Mouse (Mus musculus): ENCODE results near the gene Pigk. TPM values are rescaled to one million over a fixed set of nuclear protein-coding genes. Genes with fewer than 3 reads are reported as not detected.
"Not testable (repeated sequence)": the region's sequence is repeated elsewhere in the genome, so short reads cannot be mapped to it uniquely, and the experiment has no call there.

Gene Pigk
- total and polyA plus RNA-seq, 2 experiments from 2014 or later, result 38.2 to 57.8 TPM

DNA sequence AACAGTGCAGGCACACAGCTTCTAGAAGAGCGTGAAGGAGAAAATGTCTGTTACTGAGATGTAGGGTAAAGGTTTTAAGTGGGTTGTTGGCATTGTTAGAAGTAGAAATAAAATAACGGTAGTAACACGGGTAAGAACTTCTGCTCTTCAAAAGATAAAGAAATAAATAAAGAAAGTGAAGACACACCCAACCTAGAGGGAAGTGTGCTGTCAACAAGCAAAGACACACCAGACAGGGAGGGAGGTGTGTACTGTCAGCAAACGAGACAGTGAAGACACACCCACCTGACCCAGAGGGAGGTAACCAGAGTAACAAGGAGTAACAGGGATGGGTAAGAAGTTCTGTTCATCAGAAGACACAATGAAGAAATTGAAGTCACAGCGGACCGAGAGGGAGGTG is 39.2 kb upstream of the Pigk start:
- ATAC-seq (no peak), DNase-seq (ENCODE audit: low spot score) (no peak)
- WGBS, result 72% methylated on average over 6 of the region's 6 CpGs
- Histone ChIP-seq H3K36me3 (ENCODE audit: insufficient read depth, low read length) (no peaks in the 10 kb centered on the region), H3K9ac (replicated peaks; ENCODE audit: low read length) (no peak overlapping the region), H3K4me2 (ENCODE audit: low read depth, low read length) (no peak overlapping the region), H3K9me3 (ENCODE audit: low read length) (no peaks in the 10 kb centered on the region), H3K27ac (no peak overlapping the region), H3K4me1 (ENCODE audit: insufficient read depth, low read length) (no peaks in the 10 kb centered on the region), H3K4me3 (ENCODE audit: low read length) (no peak overlapping the region), H3K27me3 (ENCODE audit: insufficient read depth, low read length) (no peaks in the 10 kb centered on the region)
- TF ChIP-seq CTCF (IDR thresholded peaks at IDR 0.05; ENCODE audit: low read depth), result no peak

DNA sequence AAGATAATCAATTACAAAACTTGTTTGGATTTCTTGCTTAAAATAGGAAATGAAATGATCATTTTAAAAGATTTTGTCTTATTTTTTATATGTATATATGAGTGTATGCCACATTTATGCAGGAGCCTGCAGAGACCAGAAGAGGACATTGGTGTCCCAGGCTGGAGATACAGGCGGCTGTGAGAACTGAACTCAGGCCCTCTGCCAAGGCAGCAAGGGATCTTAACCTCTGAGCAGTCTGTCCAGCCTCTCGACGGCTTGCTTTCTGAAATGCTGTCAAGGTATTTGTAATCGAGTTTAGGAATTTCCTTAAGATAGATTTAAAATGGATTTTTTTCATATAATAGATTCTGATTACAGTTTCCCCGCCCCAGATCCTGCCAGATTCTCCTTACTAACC is 25.4 kb upstream of the Pigk start:
- H3K36me3 ChIP-seq (ENCODE audit: insufficient read depth, low read length), result no peaks in the 10 kb centered on the region
- no peak overlapping the region for H3K4me2 ChIP-seq (ENCODE audit: low read depth, low read length)
- ATAC-seq, result no peak
- H3K4me3 ChIP-seq (ENCODE audit: low read length), result no peak overlapping the region
- H3K27ac ChIP-seq, result no peak overlapping the region
- H3K27me3 ChIP-seq (ENCODE audit: insufficient read depth, low read length), result no peaks in the 10 kb centered on the region
- DNase-seq (ENCODE audit: low spot score), result no peak
- WGBS, result 80% methylated on average over 5 of the region's 5 CpGs
- no peaks in the 10 kb centered on the region for H3K9me3 ChIP-seq (ENCODE audit: low read length)
- no peak for TF ChIP-seq CTCF (IDR thresholded peaks at IDR 0.05; ENCODE audit: low read depth)
- no peaks in the 10 kb centered on the region for H3K4me1 ChIP-seq (ENCODE audit: insufficient read depth, low read length)
- no peak overlapping the region for H3K9ac ChIP-seq (replicated peaks; ENCODE audit: low read length)

DNA sequence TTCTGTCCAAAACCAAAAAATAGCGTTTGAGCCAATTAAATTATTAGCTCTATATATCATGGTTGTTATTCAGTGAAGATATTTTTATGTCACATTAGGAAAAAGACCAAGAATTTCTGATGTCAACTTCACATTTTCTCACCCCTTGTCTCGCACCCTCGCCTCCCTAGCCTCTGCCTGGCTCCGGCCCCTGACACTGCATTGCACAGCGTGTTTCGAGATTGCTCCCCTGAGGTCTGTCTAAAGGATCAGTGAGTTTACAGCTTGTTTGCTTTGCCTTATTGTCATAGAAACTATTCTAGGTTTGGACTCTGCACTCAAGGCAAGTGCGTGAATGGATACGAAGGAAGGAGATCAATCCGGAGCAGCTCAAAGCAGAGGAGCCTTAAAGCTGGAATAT is 24.8 kb upstream of the Pigk start:
- no peak for DNase-seq (ENCODE audit: low spot score)
- H3K9me3 ChIP-seq (ENCODE audit: low read length), result no peaks in the 10 kb centered on the region
- H3K4me1 ChIP-seq (ENCODE audit: insufficient read depth, low read length), result no peaks in the 10 kb centered on the region
- no peak overlapping the region for H3K27ac ChIP-seq
- no peak overlapping the region for H3K4me3 ChIP-seq (ENCODE audit: low read length)
- no peak overlapping the region for H3K9ac ChIP-seq (replicated peaks; ENCODE audit: low read length)
- no peak overlapping the region for H3K4me2 ChIP-seq (ENCODE audit: low read depth, low read length)
- ATAC-seq, result no peak
- H3K36me3 ChIP-seq (ENCODE audit: insufficient read depth, low read length), result no peaks in the 10 kb centered on the region
- WGBS, result 83% methylated on average over 9 of the region's 9 CpGs
- no peaks in the 10 kb centered on the region for H3K27me3 ChIP-seq (ENCODE audit: insufficient read depth, low read length)
- TF ChIP-seq CTCF (IDR thresholded peaks at IDR 0.05; ENCODE audit: low read depth), result no peak

DNA sequence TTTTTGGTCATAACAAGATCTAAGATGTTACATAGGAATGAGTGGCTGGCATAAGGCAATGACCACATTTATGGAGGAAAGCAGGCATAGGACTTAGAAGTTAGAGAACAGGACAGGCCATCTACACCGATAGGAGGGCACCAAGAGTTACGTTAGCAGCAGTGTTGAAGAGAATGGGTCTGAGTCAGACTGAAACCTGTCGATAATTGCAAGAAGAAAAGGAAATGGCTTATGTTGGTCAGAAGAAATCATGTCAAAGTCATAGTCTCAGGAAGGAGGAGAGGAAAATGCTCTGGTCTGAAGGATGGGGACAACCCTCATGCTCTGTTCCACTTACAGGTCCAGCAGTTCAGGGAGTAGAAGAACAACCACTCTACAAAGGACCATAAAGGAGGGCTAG is 18.9 kb upstream of the Pigk start:
- H3K27me3 ChIP-seq (ENCODE audit: insufficient read depth, low read length), result no peaks in the 10 kb centered on the region
- no peaks in the 10 kb centered on the region for H3K9me3 ChIP-seq (ENCODE audit: low read length)
- no peaks in the 10 kb centered on the region for H3K4me1 ChIP-seq (ENCODE audit: insufficient read depth, low read length)
- H3K27ac ChIP-seq, result no peak overlapping the region
- 94% methylated on average over 3 of the region's 3 CpGs for WGBS
- no peak overlapping the region for H3K9ac ChIP-seq (replicated peaks; ENCODE audit: low read length)
- no peaks in the 10 kb centered on the region for H3K36me3 ChIP-seq (ENCODE audit: insufficient read depth, low read length)
- H3K4me3 ChIP-seq (ENCODE audit: low read length), result no peak overlapping the region
- ATAC-seq, result no peak
- no peak for TF ChIP-seq CTCF (IDR thresholded peaks at IDR 0.05; ENCODE audit: low read depth)
- DNase-seq (ENCODE audit: low spot score), result no peak
- H3K4me2 ChIP-seq (ENCODE audit: low read depth, low read length), result no peak overlapping the region

DNA sequence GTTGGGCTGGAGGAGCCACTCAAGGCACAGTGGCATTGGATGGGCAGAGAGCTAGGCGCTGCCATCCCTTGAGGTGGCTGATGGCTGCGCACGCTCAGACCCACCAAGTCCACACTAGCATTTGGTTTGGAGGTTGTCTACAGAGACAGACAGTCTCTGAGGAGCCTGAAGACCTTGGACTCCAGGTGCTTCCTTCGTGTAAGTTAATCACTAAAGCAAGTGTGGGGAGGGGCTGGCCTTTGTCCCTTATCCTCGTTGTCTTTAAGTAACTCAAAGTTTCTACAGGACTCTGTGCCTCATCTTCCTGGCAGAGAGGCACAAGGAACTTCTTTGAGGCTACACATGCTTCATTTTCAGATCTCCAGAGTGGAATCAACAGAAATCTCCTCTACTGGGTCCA is 15.9 kb upstream of the Pigk start:
- no peak overlapping the region for H3K9ac ChIP-seq (replicated peaks; ENCODE audit: low read length)
- H3K4me1 ChIP-seq (ENCODE audit: insufficient read depth, low read length), result no peaks in the 10 kb centered on the region
- no peak overlapping the region for H3K4me3 ChIP-seq (ENCODE audit: low read length)
- WGBS, result 87% methylated on average over 5 of the region's 5 CpGs
- H3K27ac ChIP-seq, result no peak overlapping the region
- no peak overlapping the region for H3K4me2 ChIP-seq (ENCODE audit: low read depth, low read length)
- H3K9me3 ChIP-seq (ENCODE audit: low read length), result no peaks in the 10 kb centered on the region
- no peaks in the 10 kb centered on the region for H3K27me3 ChIP-seq (ENCODE audit: insufficient read depth, low read length)
- ATAC-seq (no peak), DNase-seq (ENCODE audit: low spot score) (no peak)
- no peaks in the 10 kb centered on the region for H3K36me3 ChIP-seq (ENCODE audit: insufficient read depth, low read length)
- TF ChIP-seq CTCF (IDR thresholded peaks at IDR 0.05; ENCODE audit: low read depth), result no peak

DNA sequence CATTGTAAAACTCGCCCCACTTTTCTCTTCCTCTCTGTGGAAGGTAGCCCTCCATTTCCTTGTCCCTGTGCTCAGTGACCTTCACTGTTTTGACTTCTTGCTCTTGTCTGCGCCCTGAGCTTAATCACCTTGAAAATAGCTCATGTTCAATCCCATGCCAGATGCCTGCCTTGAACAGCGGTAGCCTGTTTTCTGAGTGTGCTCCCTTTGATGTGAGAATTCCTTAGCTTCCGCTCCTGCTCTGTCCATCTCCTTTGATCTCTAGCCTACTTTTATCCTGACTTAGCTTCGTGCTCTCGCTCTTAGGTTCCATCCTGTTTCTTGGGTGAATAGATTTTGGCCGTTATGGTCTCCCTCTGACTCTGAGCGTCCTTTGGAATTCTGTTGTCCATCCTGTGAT is 14.6 kb upstream of the Pigk start:
- Histone ChIP-seq H3K36me3 (ENCODE audit: insufficient read depth, low read length) (no peaks in the 10 kb centered on the region), H3K9ac (replicated peaks; ENCODE audit: low read length) (no peak overlapping the region), H3K27me3 (ENCODE audit: insufficient read depth, low read length) (no peaks in the 10 kb centered on the region), H3K4me1 (ENCODE audit: insufficient read depth, low read length) (no peaks in the 10 kb centered on the region), H3K4me2 (ENCODE audit: low read depth, low read length) (no peak overlapping the region), H3K27ac (no peak overlapping the region), H3K4me3 (ENCODE audit: low read length) (no peak overlapping the region), H3K9me3 (ENCODE audit: low read length) (no peaks in the 10 kb centered on the region)
- WGBS, result 75% methylated on average over 8 of the region's 8 CpGs
- DNase-seq (ENCODE audit: low spot score) (no peak), ATAC-seq (no peak)
- TF ChIP-seq CTCF (IDR thresholded peaks at IDR 0.05; ENCODE audit: low read depth), result no peak

DNA sequence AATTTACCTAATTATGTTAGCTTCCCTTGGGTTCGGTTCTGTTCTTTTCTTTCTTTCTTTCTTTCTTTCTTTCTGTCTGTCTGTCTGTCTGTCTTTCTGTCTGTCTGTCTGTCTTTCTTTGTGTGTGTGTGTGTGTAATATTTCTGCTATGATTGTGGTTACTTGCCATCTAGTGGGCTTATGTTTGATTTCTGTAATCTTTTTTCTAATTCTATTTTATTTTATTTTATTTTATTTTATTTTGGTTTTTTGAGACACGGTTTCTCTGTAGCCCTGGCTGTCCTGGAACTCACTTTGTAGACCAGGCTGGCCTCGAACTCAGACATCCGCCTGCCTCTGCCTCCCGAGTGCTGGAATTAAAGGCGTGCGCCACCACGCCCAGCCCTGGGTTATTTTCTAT is 12.4 kb upstream of the Pigk start:
- not testable (repeated sequence) for H3K9me3 ChIP-seq (ENCODE audit: low read length); H3K4me2 ChIP-seq (ENCODE audit: low read depth, low read length); H3K4me3 ChIP-seq (ENCODE audit: low read length); H3K36me3 ChIP-seq (ENCODE audit: insufficient read depth, low read length); H3K27me3 ChIP-seq (ENCODE audit: insufficient read depth, low read length); H3K27ac ChIP-seq; H3K9ac ChIP-seq (replicated peaks; ENCODE audit: low read length); DNase-seq (ENCODE audit: low spot score); H3K4me1 ChIP-seq (ENCODE audit: insufficient read depth, low read length)
- 95% methylated on average over 8 of the region's 8 CpGs for WGBS
- peak; percentile 7; the same call in 1 of the 2 replicates for ATAC-seq
